Mouse (Mus musculus) right cerebral cortex, postnatal 10 days (tissue): Measurements from ENCODE around the gene Itga9.
A peak's percentile ranks its signal among the peaks of the same experiment; 100 is the strongest.

Source experiments
- DNase-seq, 2 experiments: peaks; one replicate each; pipeline ENCODE4 v3.0.0; 2021; ENCODE audit warnings: low spot score in 2 of 2

The Itga9 gene

DNA sequence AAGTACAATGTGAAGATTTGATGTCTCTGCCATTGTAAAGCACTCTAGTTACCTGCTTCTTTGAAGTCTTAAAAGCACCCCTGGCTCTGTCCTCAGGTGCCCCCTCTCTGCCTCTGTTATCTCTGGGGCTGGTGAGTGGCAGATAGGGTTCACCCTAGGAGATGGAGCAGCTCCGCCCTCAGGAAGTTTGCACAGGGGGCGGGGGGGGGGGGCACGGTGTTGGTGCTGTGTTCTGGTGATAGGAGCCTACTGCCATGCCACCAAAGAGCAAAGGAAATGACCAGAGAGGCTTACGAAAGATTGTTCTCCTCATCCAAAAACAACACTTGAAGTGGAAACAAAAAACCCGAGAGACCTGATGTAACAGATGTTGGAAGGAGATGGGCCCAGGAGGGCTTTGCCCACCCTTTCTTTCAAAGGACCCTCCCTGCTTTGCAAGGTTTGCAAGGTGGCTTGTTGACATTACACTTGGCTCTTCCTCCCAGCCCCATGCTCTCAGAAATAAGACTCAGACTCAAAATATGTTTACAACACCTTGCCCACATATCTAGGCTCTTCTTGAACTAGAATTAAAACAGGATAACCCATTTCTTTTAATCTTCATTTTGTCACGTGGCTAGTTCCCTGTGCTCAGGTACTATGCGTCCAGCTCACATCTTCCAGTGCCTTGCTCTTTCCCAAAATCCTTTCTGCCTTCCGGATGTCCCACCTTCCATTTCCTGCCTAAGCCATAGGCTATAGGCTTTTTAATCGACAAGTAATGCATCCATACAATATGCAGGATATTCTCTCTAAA lies 79.9 kb downstream of the Itga9 start:
- DNase-seq, result no peak

DNA sequence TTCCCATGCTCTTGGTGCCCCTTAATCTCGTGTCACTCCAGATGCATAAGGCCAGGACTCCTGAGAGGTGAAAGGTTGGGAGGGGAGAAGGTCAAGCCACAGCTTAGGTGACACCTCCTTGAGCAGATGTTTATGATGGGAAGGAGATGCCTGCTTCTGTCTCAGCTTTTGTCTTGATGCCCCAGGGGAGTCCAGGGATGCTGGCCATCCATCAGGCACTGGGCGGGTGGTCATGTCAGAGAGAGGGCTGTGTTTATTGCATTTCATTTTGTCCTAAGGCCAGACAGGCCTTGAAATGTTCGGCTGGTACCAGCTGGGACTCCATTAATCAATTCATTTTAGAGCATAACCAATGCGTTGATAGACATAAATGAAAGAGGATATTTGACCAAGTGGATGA lies 81.8 kb downstream of the Itga9 start:
- DNase-seq, result no peak

DNA sequence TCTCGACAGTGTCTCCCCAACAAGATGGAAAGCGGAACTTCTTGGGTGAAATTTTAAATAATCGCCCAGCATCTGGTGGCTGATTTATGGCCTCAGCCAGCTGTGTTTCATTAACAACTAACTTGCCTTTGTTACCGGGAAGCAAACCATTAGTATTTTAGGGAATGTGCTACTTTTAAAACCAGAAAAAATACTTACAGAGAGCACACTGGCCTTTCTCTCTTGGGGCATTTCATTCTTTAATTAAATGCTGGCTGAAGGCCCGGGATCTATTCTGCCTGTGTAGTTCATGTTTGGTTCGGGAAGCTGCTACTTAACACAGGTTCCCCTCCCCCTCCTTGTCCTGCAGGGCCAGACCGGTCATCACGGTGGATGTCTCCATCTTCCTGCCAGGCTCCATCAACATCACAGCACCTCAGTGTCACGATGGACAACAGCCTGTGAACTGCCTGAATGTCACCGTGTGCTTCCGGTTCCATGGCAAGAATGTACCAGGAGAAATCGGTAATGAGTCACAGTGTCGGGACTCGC lies 82.5 kb downstream of the Itga9 start:
- DNase-seq, result no peak

DNA sequence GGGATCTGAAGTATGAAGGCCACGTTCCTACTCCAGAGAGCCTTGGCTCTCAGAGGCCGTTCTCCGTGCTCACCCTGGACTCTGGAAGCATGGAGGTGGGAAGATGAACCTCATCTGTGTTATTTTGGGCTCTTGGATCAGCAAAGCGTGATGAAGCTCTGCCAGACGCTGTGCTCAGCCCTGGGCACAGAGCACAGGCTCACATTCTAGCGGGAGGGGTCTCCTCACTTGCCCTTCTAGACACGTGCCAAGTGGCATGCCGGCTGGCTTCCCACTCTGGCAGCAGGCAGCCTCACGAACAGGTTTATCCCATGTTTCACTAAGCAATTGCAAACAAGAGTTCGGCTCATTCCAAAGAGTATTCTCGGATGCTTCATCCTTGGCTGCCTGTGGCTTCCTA lies 86.8 kb downstream of the Itga9 start:
- peak; percentile 78 to 86 for DNase-seq

DNA sequence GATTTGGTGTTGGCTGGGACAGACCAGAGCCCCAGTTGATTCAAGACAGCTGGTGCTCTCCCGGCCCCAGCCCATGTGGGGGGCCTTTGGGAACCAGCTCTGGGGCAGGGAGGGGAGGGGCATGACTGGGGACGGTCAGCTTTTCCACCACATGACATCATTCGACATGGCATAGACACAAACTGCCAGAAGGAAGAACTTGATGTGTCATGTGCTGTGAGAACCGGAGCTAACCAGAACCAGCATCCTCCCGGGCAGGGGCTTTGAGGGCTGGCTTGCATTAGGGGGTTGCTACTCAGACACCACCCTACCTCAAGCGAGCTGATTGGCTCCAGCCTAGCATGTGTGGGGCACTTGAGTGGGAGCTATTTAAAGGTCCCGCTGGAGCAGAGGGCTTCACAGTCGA lies 87.9 kb downstream of the Itga9 start:
- no peak for DNase-seq

DNA sequence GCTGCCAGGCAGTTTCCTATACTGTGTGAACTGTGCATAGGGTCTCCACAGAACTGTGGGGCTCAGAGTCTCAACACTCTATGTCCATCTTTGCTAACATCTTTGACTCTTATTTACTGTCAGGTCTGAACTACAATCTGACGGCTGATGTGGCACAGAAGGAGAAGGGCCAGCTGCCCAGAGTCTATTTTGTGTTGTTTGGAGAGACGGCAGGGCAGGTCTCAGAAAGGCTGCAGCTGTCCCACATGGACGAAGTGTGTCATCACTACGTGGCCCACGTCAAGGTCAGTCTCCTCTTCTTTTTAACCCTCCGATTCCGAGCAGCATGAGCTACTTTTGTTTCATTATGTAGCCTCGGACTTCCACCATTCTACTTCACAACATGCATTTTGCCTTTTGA lies 91.7 kb downstream of the Itga9 start:
- no peak for DNase-seq

DNA sequence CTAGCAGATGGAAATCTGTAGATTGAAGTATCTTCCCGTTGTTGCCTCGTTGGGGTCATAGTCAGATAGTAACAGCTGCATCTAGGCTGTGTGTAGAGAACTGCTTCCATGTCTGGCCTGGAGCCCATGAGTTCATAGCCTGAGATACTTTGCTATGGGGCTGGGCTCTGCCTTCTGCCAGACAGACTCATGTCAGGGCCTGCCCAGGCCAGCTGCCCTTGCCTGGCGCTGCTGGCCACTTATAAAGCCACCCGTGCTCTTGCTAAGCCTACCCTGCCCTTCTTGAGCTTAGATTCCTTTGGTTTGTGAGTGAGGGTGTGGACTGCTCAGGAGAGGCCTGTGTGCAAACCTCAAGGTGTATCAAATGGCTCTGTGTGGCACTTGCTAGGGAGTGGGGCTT lies 93.2 kb downstream of the Itga9 start:
- no peak for DNase-seq

DNA sequence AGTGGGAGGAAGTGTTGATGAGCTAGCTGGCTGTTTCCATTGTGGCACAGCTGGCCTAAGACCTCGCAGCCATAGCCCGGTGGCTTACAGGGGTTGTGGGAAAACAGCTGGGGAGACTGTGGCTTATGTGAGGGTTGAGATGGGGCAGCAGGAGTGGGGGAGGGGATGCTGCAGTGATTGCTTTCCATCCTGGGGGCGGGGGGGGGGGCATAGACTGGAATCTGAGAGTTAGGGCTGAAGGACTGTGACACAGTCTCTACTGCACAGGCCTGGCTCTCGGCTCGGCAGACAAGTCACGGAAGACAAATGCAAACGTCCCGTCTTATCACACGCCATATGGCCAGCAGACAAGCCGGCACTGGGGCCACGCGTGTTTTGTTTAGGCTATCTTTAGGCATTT lies 94.4 kb downstream of the Itga9 start:
- DNase-seq, result no peak

DNA sequence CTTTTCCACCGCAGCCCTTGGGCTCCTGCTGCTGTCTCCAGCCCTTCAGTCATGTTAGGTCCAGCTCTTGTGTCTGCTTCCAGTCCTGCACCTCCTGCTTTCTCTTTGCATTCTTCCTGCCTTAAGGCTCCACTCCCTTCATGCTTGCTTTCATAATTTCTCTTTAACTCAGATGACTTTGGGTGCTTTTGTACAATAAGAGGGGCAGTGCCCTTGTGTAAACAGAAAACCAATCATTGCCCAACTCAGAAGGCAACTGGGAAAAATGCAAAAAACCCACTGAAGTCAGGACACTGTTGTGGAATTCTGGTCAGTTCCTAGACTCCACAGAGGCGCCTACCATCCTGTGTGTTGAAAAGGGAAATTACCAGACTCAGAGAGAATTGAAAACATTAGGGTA lies 95.3 kb downstream of the Itga9 start:
- DNase-seq, result no peak

DNA sequence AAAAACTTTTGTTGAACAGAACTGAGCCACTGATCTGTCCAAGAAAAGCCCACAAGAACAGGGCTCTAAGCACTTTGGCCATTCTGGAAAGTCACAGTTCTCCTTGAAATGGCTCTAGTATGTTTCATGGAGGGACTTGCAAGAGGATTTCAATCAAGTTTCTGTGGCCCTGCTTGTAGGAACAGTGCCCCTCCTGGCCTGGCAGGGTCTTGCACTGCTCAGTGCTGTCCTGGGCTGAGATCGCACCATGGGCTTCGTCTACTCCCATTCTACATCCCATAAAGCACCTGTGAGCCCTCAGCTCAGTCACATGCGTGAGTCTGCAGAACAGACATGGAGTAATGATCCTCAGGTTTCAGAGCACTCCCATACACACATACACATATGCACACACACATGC lies 96.7 kb downstream of the Itga9 start:
- no peak for DNase-seq

DNA sequence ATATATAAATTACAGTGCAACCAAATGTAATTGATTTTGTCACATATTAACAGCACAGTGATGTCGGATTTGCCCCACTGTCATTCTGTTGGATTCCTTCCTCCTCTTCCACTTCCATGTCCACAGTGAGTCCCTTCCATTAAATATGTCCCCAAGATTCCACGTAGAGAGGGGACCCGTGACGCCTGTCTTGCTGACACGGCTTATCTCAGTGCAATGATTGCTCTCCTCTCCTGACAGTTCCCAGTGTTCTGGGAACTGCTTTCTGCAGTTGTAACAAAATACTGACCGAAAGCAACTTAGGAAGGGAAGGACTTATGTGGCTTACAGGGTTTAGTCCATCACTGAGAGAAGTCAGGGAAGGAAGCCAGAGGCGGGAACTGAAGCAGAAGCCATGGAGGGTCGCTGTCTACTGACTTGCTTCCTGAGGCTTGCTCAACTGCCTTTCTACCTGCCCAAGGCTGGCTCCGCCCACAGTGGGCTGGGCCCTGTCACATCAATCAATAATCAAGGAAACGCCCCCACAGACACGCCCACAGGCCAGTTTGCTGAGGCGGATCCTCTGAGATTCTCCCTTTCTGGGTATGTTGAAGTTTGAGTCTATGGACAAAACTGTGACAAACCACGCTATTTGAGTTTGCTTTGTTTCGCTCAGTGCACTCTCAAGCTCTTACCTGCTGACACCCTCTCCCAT lies 99.0 kb downstream of the Itga9 start:
- DNase-seq, result no peak

DNA sequence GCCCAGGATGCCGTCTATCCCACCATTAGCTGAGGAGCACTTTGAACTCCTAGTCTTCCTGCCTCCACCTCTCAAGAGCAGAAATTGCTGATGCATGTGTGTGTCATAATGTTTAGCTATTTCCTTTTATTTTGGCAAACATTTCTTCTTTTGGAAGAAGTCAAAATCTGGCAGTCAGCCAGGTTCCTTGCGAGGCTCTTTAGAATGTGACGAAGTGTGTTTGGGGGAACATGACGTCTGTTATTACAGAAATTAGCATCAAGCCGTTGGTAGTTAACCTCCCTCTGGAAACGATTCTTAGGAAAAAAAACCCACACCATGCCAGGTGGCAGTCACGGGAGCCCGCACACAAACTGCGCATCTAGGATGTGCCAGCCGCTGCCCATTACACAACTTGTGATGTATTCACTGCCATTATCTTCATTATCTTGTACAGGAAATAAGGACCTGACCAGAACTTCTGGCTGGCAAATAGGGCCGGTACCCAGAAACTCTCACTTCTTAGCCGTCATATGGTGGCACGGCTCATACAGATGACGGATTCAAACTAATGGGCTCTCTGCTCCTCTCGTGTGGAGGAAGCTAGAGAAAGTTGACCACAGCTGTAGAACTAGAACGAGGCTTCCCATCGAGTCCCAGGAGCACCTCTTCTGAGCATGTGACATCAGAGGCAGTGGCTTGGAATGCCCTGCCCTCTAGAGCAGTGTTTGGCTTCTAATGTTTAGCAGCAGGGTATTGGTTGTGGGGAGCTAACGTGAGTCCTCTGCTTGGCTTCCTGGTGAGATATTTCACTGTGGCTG lies 99.9 kb downstream of the Itga9 start:
- peak in 1 of 2 experiments; percentile 45 for DNase-seq

DNA sequence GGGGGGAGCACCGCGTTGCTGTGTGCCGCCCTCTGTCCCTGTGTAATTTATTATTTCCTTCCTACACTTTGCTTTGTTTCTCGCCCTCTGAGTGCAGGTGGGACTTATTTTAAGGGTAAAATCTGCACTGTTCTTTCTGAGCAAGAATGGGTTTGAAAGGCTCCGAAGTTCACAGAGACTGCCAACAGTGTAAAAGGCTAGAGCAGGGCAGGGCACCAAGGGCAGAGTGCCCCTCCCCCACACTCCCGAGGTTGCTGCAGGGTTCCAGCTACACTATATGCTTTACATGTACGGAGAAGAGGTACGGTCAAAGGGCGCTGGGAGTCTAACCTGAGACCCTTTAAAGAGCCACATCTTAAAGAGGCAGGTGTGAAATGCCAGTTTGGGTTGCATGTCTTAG lies 104.1 kb downstream of the Itga9 start:
- no peak for DNase-seq

DNA sequence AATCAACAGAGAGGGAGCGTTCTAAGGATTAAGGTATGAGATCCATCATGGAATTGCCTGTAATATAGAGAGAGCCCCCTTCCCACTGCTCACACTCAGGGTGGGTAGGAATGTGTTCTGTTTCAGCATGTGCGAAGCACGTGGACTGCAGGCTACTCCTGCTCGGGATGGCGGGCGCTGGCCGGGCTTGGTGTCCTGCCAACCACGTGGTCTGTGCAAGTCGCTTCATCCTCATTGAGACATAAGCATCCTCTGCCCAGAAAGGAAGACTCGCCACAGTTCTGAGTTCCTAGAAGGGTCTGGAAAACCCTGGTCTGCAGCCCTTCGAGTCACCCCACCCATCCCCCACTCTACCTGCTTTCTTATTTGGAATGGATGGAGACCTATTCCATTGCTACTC lies 105.3 kb downstream of the Itga9 start:
- no peak for DNase-seq

DNA sequence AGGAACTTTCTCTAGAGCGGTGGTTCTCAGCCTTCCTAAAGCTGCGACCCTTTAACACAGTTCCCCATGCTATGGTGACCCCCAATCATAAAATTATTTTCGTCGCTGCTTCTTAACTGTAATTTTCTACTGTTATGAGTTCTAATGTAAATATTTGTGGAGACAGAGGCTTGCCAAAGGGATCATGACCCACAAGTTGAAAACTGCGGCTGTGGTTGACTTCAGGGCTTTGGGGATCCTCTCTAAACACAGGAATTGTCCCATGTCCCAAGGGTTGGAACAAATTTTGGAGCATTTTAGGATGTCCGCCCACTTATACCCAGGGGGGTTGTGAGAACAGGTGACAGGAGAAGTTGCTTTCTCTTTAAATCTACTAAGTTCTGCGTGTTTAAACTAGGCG lies 107.0 kb downstream of the Itga9 start:
- DNase-seq, result no peak

DNA sequence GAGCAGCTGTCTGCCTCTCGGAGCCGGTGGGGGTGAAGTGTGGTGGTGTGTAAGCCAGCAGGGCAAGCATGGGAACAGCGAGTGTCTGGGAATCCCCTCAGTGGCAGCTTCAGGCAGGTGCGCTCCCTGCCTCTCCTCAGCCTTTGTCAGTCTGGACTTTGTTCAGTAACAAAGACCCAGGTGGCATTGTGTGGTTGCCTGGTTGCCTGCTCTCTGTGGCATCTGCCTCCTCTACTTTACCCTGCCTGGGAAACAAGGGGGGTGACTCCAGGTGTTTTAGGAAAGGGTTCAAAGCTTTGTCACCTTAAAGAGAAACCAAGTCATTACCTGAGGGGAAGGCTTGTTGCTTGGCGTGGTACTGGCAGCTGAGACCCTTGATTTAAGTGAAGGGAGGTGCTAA lies 108.0 kb downstream of the Itga9 start:
- DNase-seq, result no peak

DNA sequence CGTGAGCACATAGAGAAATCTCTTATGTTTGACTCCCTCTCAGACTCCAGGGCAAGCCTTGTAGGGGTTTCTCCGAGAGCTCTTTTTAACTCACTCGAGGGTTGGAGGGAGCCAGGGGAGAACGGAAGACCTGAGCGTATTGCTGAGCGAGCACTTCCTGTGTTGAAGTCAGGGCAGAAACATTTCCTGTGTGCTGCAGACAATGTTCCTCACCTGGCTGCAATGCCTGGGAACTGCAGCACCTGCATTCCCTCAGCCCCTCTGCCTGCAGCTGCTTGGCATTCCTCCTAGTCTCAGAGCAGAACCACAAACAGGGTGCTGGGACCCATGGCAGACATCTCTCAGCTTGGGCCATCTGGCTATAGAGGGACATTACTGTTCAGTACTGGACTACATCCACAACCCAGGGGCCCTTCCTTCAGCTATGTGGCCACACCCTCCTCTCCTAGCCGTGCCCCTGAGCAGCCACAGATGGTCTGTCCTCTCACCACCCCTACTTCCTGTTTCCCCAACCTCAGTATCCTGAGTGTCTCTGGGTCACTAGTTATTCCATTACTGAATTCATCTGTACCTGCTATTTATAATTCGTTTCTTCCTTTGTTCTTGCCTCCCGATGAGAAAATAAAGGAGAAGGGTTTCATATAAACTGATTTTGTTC lies 109.6 kb downstream of the Itga9 start:
- no peak for DNase-seq

DNA sequence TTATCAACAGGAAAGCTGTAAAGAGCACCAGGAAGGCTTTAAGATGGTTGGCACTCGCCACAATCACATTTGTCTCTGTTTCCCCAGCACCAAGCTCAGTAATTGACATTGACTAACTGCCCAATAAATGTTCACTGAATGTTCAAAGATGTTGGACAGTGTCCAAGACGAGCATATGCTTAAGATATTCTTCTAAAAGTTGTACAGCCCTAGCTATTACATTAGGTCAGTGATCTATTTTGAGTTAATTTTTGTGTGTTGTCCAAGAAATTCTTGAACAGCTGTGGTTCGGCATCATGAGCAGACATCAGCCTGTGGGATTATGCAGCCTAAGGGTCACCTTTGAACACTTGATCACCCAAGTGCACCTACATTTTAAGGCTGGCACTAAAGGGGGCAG lies 110.9 kb downstream of the Itga9 start:
- DNase-seq, result no peak

DNA sequence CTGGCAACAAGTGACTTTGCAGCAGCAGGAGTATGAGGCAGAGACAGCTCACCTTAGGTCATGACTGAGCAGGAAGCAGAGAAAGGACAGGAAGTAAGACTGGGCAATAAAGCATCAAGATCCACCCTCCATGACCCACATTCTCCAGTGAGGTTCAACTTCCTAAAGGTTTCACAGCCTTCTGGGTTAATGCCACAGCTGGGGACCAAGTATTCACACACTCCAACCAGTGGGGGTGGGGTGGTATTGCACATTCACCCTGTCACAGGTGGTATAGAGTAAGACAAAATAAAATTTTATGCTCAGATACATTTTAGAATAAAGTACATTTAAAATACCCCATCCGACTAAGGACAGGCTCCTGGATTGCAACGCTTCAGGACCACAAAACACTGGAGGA lies 112.0 kb downstream of the Itga9 start:
- no peak for DNase-seq

DNA sequence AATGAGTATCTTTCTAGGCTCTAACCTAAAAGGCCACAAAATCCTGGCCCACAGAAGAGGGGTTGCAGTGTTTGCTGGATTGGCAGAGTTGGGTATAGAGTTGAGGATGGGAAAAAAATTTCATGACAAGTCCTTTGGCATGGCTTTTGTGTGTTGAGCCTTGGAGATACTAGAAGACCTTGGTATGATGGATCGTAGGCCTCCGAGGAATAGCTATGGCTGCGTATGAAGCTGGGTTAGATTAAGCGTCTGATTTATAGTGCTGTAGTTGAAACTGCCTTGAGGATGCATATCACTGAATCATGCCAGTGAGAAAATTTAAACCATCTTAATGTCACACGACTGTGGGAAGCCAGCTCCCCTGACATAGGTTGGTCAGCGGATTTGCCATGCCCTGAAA lies 114.6 kb downstream of the Itga9 start:
- no peak for DNase-seq

DNA sequence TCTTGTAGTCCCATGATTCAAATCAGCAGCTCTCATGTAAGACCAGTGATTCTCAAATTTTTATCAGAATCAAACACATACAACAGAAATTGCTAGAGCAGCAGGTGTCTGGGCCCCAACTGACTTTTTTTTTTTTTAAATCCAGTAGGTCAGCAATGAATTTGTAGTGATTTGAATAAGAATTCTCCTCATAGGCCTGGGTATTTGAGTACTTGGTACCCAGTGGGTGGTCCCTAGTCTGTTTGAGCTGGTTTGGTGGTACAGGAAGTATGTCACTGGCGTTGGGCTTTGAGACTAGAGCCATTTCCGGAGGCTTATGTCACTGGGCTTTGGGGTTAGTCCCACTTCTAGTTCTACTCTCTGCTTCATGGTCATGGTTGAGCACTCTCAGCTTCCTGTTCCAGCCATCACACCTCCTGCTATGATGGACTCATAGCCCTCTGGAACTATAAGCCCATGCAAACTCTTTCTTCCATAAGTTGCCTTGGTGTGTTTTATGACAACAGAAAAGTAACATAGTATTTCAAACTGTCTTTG lies 116.4 kb downstream of the Itga9 start:
- DNase-seq, result no peak

DNA sequence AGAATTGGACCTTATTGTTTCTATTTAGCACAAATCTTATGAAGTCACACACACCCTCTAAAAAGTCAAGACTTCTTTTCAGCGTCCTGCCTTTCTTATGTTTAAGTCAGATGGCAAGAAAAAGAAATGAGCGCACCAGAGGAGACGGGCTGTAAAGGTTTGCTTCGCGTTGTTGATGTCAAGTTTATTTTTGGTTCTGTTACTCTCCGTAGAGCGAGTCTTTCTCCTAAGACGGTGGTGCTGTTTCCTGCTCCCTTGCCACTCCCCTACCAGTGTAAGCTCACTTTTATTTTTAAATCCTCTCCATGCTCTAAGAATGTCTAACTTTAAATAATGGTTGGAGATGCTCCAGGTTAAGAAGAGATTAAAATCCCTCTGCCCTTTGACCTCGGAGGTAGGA lies 118.6 kb downstream of the Itga9 start:
- no peak for DNase-seq
